Mouse (Mus musculus): Measurements from ENCODE around the gene Stk19. TPM values are rescaled to one million over a fixed set of nuclear protein-coding genes. Genes with fewer than 3 reads are reported as not detected.
"Not testable (repeated sequence)": the region's sequence is repeated elsewhere in the genome, so short reads cannot be mapped to it uniquely, and the experiment has no call there.

Gene Stk19
- polyA plus RNA-seq, 1 experiment from 2014 or later: 43.1 TPM

- H3K9ac ChIP-seq (ENCODE audit: low read depth, low read length); H3K4me3 ChIP-seq (ENCODE audit: low read length); H3K4me1 ChIP-seq (ENCODE audit: control insufficient read depth, insufficient read depth, low read depth, low read length); ATAC-seq; H3K4me2 ChIP-seq (ENCODE audit: low read length); H3K9me3 ChIP-seq (ENCODE audit: control insufficient read depth, low read length); H3K36me3 ChIP-seq (ENCODE audit: control insufficient read depth, insufficient read depth, low read length); H3K27me3 ChIP-seq (replicated peaks; ENCODE audit: control insufficient read depth, insufficient read depth, low read length); H3K27ac ChIP-seq (ENCODE audit: low read depth, low read length): not testable (repeated sequence)
- WGBS: 80% methylated on average over 3 of the region's 6 CpGs
Measured at GRCm38 (mm10) chr17:34804301-34804700, 32.4 kb downstream of the Stk19 start, which contains the start of gene Cyp21a1. Cyp21a1 (minus strand) TSS chr17:34804561.

- not testable (repeated sequence) for H3K4me3 ChIP-seq (ENCODE audit: low read length); H3K27me3 ChIP-seq (replicated peaks; ENCODE audit: control insufficient read depth, insufficient read depth, low read length); H3K9me3 ChIP-seq (ENCODE audit: control insufficient read depth, low read length); ATAC-seq; H3K4me1 ChIP-seq (ENCODE audit: control insufficient read depth, insufficient read depth, low read depth, low read length); H3K4me2 ChIP-seq (ENCODE audit: low read length); H3K36me3 ChIP-seq (ENCODE audit: control insufficient read depth, insufficient read depth, low read length); H3K9ac ChIP-seq (ENCODE audit: low read depth, low read length); H3K27ac ChIP-seq (ENCODE audit: low read depth, low read length)
- WGBS: 95% methylated on average over 6 of the region's 6 CpGs
Measured at GRCm38 (mm10) chr17:34803367-34803766, 33.4 kb downstream of the Stk19 start.

- H3K4me1 ChIP-seq (ENCODE audit: control insufficient read depth, insufficient read depth, low read depth, low read length); H3K4me3 ChIP-seq (ENCODE audit: low read length); H3K27me3 ChIP-seq (replicated peaks; ENCODE audit: control insufficient read depth, insufficient read depth, low read length); H3K27ac ChIP-seq (ENCODE audit: low read depth, low read length); H3K9me3 ChIP-seq (ENCODE audit: control insufficient read depth, low read length); H3K36me3 ChIP-seq (ENCODE audit: control insufficient read depth, insufficient read depth, low read length); H3K4me2 ChIP-seq (ENCODE audit: low read length); H3K9ac ChIP-seq (ENCODE audit: low read depth, low read length); ATAC-seq: not testable (repeated sequence)
- 94% methylated on average over 5 of the region's 9 CpGs for WGBS
Measured at GRCm38 (mm10) chr17:34802756-34803155, 34.0 kb downstream of the Stk19 start.

DNA sequence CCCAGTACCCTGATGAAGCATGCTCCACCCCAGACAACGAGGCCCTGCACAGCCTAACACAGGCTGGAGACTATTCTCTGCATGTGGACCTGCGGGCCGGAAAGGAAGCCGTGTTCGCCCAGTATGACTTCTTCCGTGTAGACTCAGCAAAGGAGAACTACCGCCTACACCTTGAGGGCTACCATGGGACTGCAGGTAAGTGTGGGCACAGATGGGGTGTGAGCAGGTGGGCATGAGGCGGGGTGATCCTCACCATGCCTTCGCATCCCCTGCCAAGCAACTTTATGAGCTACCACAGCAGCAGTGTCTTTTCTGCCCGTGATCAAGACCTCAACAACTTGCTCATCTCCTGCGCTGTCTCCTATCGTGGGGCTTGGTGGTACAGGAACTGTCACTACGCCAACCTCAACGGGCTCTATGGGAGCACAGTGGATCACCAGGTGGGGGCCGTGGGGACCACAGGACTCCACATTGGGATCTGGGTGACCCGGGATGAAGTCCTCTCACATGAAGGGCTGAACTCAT lies 35.9 kb downstream of the Stk19 start:
- H3K4me2 ChIP-seq (ENCODE audit: low read length); H3K4me3 ChIP-seq (ENCODE audit: low read length); H3K9ac ChIP-seq (ENCODE audit: low read depth, low read length); H3K9me3 ChIP-seq (ENCODE audit: control insufficient read depth, low read length); H3K4me1 ChIP-seq (ENCODE audit: control insufficient read depth, insufficient read depth, low read depth, low read length); ATAC-seq; H3K27me3 ChIP-seq (replicated peaks; ENCODE audit: control insufficient read depth, insufficient read depth, low read length); H3K27ac ChIP-seq (ENCODE audit: low read depth, low read length); H3K36me3 ChIP-seq (ENCODE audit: control insufficient read depth, insufficient read depth, low read length): not testable (repeated sequence)
- 93% methylated on average over 16 of the region's 16 CpGs for WGBS

DNA sequence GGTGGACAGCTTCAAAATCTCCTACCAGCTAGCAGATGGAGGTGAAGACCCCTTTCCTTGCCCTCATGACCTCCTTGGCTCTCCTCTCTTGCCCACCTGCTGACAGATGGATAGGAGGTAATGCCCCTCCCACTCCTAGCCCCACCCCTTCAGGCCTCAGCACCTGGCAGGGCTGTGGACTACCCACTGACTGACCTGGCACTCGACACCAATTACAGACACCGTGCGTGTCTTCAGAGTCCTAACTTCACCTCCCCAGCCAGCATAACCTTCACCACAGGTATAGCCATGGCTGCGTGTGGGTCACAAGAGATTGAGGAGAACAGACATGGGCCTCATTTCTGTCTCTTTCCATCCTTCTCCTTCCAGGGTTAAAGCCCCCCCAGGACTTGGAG lies 37.2 kb downstream of the Stk19 start:
- no peaks in the 10 kb centered on the region for H3K36me3 ChIP-seq (ENCODE audit: control insufficient read depth, insufficient read depth, low read length)
- no peak for ATAC-seq
- no peak overlapping the region for H3K27ac ChIP-seq (ENCODE audit: low read depth, low read length)
- no peak overlapping the region for H3K9ac ChIP-seq (ENCODE audit: low read depth, low read length)
- WGBS: 93% methylated on average over 4 of the region's 4 CpGs
- no peaks in the 10 kb centered on the region for H3K9me3 ChIP-seq (ENCODE audit: control insufficient read depth, low read length)
- no peak overlapping the region for H3K4me3 ChIP-seq (ENCODE audit: low read length)
- H3K27me3 ChIP-seq (replicated peaks; ENCODE audit: control insufficient read depth, insufficient read depth, low read length): no peaks in the 10 kb centered on the region
- no peaks in the 10 kb centered on the region for H3K4me1 ChIP-seq (ENCODE audit: control insufficient read depth, insufficient read depth, low read depth, low read length)
- no peak overlapping the region for H3K4me2 ChIP-seq (ENCODE audit: low read length)

GRCm38 (mm10) chr17:34798866-34799530 lies 37.7 kb downstream of the Stk19 start:
- no peak for ATAC-seq
- Histone ChIP-seq H3K27me3 (replicated peaks; ENCODE audit: control insufficient read depth, insufficient read depth, low read length) (no peaks in the 10 kb centered on the region), H3K27ac (ENCODE audit: low read depth, low read length) (no peak overlapping the region), H3K4me1 (ENCODE audit: control insufficient read depth, insufficient read depth, low read depth, low read length) (no peaks in the 10 kb centered on the region), H3K9me3 (ENCODE audit: control insufficient read depth, low read length) (no peaks in the 10 kb centered on the region), H3K4me2 (ENCODE audit: low read length) (no peak overlapping the region), H3K36me3 (ENCODE audit: control insufficient read depth, insufficient read depth, low read length) (no peaks in the 10 kb centered on the region), H3K4me3 (ENCODE audit: low read length) (no peak overlapping the region), H3K9ac (ENCODE audit: low read depth, low read length) (no peak overlapping the region)
- 94% methylated on average over 14 of the region's 17 CpGs for WGBS

DNA sequence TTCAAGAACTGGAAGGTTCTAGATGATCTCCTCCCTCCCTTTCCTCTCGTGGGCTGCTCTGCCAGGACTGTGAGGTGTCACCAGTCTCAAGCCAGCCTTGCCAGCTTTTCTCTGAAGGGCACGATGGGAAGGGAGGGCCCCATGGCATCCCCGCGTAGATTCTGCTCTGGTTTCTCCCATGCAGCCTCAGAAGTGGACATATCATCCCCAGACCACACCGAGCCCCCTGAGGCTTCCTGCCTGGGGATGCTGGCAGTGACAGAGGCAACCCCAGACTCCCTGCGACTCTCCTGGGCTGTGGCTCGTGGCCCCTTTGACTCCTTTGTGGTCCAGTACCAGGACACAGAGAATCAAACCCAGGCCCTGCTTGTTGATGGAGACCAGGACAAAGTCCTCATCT lies 38.7 kb downstream of the Stk19 start:
- H3K9me3 ChIP-seq (ENCODE audit: control insufficient read depth, low read length); H3K4me1 ChIP-seq (ENCODE audit: control insufficient read depth, insufficient read depth, low read depth, low read length); ATAC-seq; H3K4me2 ChIP-seq (ENCODE audit: low read length); H3K36me3 ChIP-seq (ENCODE audit: control insufficient read depth, insufficient read depth, low read length); H3K9ac ChIP-seq (ENCODE audit: low read depth, low read length); H3K27ac ChIP-seq (ENCODE audit: low read depth, low read length); H3K27me3 ChIP-seq (replicated peaks; ENCODE audit: control insufficient read depth, insufficient read depth, low read length); H3K4me3 ChIP-seq (ENCODE audit: low read length): not testable (repeated sequence)
- WGBS: 91% methylated on average over 6 of the region's 7 CpGs

DNA sequence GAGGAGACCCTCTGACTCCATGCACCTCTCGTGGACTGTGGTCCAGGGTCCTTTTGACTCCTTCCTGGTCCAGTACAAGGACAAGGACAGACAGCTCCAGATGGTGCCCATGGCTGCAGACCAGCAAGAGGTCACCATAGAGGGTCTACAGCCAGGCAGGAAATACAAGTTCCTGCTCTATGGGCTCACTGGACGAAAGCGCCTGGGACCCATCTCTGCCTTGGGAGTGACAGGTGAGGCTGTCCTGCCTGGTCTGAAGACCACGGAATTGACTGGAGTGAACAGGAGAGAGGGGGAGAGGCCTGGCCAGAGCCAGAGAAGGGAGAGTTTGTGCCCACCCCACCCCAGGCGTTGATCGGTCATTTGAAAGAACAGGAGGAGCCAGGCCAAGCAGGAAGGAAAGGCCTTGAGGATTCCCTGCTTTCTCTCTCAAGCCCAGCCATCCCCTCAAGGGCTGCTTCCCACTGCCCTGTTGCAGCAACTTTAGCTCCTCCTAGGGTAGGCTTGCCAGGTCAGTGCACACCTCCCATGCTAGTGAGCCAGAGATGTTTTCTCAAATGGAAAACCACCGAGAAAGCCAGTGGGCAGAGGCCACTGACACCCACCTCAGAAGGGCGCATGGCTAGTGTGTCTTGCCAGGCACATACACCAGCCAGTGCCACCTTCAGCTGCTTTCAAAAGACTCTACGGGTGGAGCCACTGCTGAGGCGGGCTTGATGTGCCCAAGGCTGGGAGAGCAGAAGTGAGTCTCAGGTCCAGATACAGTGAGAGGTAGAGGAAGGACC lies 39.3 kb downstream of the Stk19 start:
- 89% methylated on average over 10 of the region's 10 CpGs for WGBS
- not testable (repeated sequence) for H3K4me3 ChIP-seq (ENCODE audit: low read length); ATAC-seq

DNA sequence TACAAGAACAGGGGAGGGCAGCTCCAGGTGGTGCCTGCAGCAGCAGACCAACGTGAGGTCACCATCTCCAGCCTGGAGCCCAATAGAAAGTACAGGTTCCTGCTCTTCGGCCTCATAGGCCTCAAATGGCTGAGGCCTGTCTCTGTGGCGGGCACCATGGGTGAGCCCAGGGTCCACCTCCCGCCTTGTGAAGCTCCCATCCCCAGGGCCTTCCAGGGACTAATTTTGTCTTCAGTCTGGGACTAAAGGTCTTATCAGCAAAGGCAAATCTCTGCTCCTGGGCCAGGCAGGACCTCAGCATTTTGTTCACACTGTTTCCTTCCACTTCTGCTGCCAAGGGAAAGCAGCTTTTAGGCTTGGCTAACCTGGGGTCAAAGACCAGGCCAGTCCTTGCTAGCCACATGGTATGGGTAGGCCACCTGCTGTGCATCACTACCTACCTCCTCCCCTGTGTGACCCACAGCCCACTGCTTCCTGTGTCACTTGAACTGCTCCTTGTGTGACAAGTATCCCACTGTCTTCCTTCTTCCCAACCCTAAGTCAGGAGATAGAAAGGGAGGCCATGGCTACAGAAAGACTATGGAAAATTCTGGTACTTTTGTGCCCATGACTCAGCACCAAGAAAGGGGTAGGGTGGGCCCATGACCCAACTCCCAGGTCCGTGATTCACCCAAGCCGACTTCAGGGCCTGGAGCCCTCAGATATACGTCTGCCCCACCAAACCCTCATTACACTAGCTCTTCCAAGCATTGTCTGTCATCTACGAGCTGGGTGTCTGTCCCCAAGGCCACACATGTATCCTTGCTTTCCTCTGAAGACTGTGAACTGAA lies 40.2 kb downstream of the Stk19 start:
- Histone ChIP-seq H3K9me3 (ENCODE audit: control insufficient read depth, low read length) (no peaks in the 10 kb centered on the region), H3K27me3 (replicated peaks; ENCODE audit: control insufficient read depth, insufficient read depth, low read length) (no peaks in the 10 kb centered on the region), H3K36me3 (ENCODE audit: control insufficient read depth, insufficient read depth, low read length) (no peaks in the 10 kb centered on the region), H3K4me2 (ENCODE audit: low read length) (no peak overlapping the region), H3K4me3 (ENCODE audit: low read length) (no peak overlapping the region), H3K4me1 (ENCODE audit: control insufficient read depth, insufficient read depth, low read depth, low read length) (no peaks in the 10 kb centered on the region), H3K27ac (ENCODE audit: low read depth, low read length) (no peak overlapping the region), H3K9ac (ENCODE audit: low read depth, low read length) (no peak overlapping the region)
- WGBS: 88% methylated on average over 8 of the region's 8 CpGs
- no peak for ATAC-seq

More for the DNA sequence above, 39.3 kb downstream of the Stk19 start:
- H3K9me3 ChIP-seq (ENCODE audit: control insufficient read depth, low read length); H3K4me1 ChIP-seq (ENCODE audit: control insufficient read depth, insufficient read depth, low read depth, low read length); H3K4me2 ChIP-seq (ENCODE audit: low read length); H3K27me3 ChIP-seq (replicated peaks; ENCODE audit: control insufficient read depth, insufficient read depth, low read length); H3K27ac ChIP-seq (ENCODE audit: low read depth, low read length); H3K36me3 ChIP-seq (ENCODE audit: control insufficient read depth, insufficient read depth, low read length); H3K9ac ChIP-seq (ENCODE audit: low read depth, low read length): not testable (repeated sequence)

Measured in hindbrain, embryonic 16.5 days (tissue).